Mouse (Mus musculus): ENCODE data around the gene Ebf1.

DNA sequence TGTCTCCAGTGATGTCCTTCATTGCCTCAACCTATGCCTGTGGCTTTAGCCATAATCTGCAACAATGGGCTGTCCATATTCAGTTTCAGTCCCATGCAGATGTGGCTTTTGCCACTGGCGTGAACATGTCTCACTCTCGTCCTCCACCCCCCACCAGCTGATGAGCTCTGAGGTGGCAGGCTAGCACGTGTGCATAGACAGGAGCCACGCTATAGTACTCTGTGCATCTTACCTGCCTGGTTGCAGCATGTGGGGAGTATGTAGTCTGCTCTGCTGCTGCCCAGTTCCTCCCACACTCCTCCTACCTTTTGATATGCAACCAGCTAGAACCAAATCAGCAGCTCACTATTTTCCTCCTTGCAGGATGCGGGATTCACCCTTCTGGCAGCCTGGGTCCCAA, 408.9 kb downstream of the Ebf1 start:
- no peak for TF ChIP-seq CTCF (IDR thresholded peaks at IDR 0.05)
- TF ChIP-seq EP300 (IDR thresholded peaks at IDR 0.05): no peak
